Mouse (Mus musculus) left cerebral cortex, adult 11 months (tissue): Measurements from ENCODE around the gene Gm9611.
"Not testable (repeated sequence)": the region's sequence is repeated elsewhere in the genome, so short reads cannot be mapped to it uniquely, and the experiment has no call there.

Experiments
- DNase-seq: peaks from one replicate; pipeline ENCODE4 v3.0.0; 2022; ENCODE audit warnings: low spot score

The Gm9611 gene

GRCm38 (mm10) chr14:42297258-42297657 lies at the start of gene Gm9611:
TSS of gene Gm9611 (minus strand) at chr14:42297358.
- not testable (repeated sequence) for DNase-seq

- DNase-seq: not testable (repeated sequence)
Observed at GRCm38 (mm10) chr14:42309910-42310309, 12.8 kb upstream of the Gm9611 start, which contains the start of gene Gm7995. TSS of gene Gm7995 (plus strand) at chr14:42310210.

GRCm38 (mm10) chr14:42259948-42260347 lies 37.2 kb downstream of the Gm9611 start, which contains the start of gene Gm17026:
TSS of gene Gm17026 (minus strand) at chr14:42260048.
- DNase-seq: not testable (repeated sequence)
